Mouse (Mus musculus): ENCODE results near the gene Map2k5.

The Map2k5 gene

GRCm38 (mm10) chr9:63183864-63184263 is 193.8 kb downstream of the Map2k5 start:
- Histone ChIP-seq H3K4me3 (replicated peaks; ENCODE audit: low read length) (no peak overlapping the region), H3K36me3 (ENCODE audit: insufficient read depth, low read length) (no peaks in the 10 kb centered on the region), H3K4me1 (replicated peaks; ENCODE audit: low read depth, low read length) (peaks cover 27% of the 10 kb centered on the region), H3K9me3 (ENCODE audit: low read length) (no peaks in the 10 kb centered on the region), H3K27me3 (ENCODE audit: insufficient read depth, low read length) (no peaks in the 10 kb centered on the region; the same call in 1 of the 2 replicates)
- TF ChIP-seq NANOG (IDR thresholded peaks at IDR 0.05; ENCODE audit: borderline replicate concordance, low read length) (no peak), POU5F1 (IDR thresholded peaks at IDR 0.05; ENCODE audit: borderline replicate concordance, low read length) (no peak), CTCF (conservative IDR thresholded peaks at IDR 0.05; ENCODE audit: low read length) (no peak)

GRCm38 (mm10) chr9:63182306-63182960 is 195.3 kb downstream of the Map2k5 start:
- Histone ChIP-seq H3K27me3 (ENCODE audit: insufficient read depth, low read length) (no peaks in the 10 kb centered on the region; the same call in 1 of the 2 replicates), H3K4me3 (replicated peaks; ENCODE audit: low read length) (peak overlapping the region; percentile 48), H3K9me3 (ENCODE audit: low read length) (no peaks in the 10 kb centered on the region), H3K4me1 (replicated peaks; ENCODE audit: low read depth, low read length) (peaks cover 23% of the 10 kb centered on the region), H3K36me3 (ENCODE audit: insufficient read depth, low read length) (no peaks in the 10 kb centered on the region)
- TF ChIP-seq NANOG (IDR thresholded peaks at IDR 0.05; ENCODE audit: borderline replicate concordance, low read length) (no peak), POU5F1 (IDR thresholded peaks at IDR 0.05; ENCODE audit: borderline replicate concordance, low read length) (no peak), CTCF (conservative IDR thresholded peaks at IDR 0.05; ENCODE audit: low read length) (no peak)

- peaks cover 19% of the 10 kb centered on the region for H3K4me1 ChIP-seq (replicated peaks; ENCODE audit: low read depth, low read length)
- no peaks in the 10 kb centered on the region; the same call in 1 of the 2 replicates for H3K27me3 ChIP-seq (ENCODE audit: insufficient read depth, low read length)
- peak overlapping the region; percentile 48 for H3K4me3 ChIP-seq (replicated peaks; ENCODE audit: low read length)
- H3K9me3 ChIP-seq (ENCODE audit: low read length): no peaks in the 10 kb centered on the region
- no peak for TF ChIP-seq CTCF (conservative IDR thresholded peaks at IDR 0.05; ENCODE audit: low read length)
- TF ChIP-seq POU5F1 (IDR thresholded peaks at IDR 0.05; ENCODE audit: borderline replicate concordance, low read length): no peak
- no peak for TF ChIP-seq NANOG (IDR thresholded peaks at IDR 0.05; ENCODE audit: borderline replicate concordance, low read length)
- no peaks in the 10 kb centered on the region for H3K36me3 ChIP-seq (ENCODE audit: insufficient read depth, low read length)
These were observed 196.1 kb downstream of the Map2k5 start for GRCm38 (mm10) chr9:63181337-63182178.

GRCm38 (mm10) chr9:63178296-63178695 is 199.4 kb downstream of the Map2k5 start:
- no peaks in the 10 kb centered on the region for H3K36me3 ChIP-seq (ENCODE audit: insufficient read depth, low read length)
- no peak overlapping the region for H3K4me3 ChIP-seq (replicated peaks; ENCODE audit: low read length)
- TF ChIP-seq POU5F1 (IDR thresholded peaks at IDR 0.05; ENCODE audit: borderline replicate concordance, low read length): no peak
- no peak for TF ChIP-seq CTCF (conservative IDR thresholded peaks at IDR 0.05; ENCODE audit: low read length)
- TF ChIP-seq NANOG (IDR thresholded peaks at IDR 0.05; ENCODE audit: borderline replicate concordance, low read length): no peak
- H3K27me3 ChIP-seq (ENCODE audit: insufficient read depth, low read length): no peaks in the 10 kb centered on the region
- peaks cover 19% of the 10 kb centered on the region for H3K4me1 ChIP-seq (replicated peaks; ENCODE audit: low read depth, low read length)
- H3K9me3 ChIP-seq (ENCODE audit: low read length): no peaks in the 10 kb centered on the region

GRCm38 (mm10) chr9:63174001-63174721 is 203.5 kb downstream of the Map2k5 start:
- Histone ChIP-seq H3K27me3 (ENCODE audit: insufficient read depth, low read length) (no peaks in the 10 kb centered on the region), H3K9me3 (ENCODE audit: low read length) (no peaks in the 10 kb centered on the region), H3K36me3 (ENCODE audit: insufficient read depth, low read length) (no peaks in the 10 kb centered on the region), H3K4me1 (replicated peaks; ENCODE audit: low read depth, low read length) (no peaks in the 10 kb centered on the region), H3K4me3 (replicated peaks; ENCODE audit: low read length) (no peak overlapping the region)
- TF ChIP-seq CTCF (conservative IDR thresholded peaks at IDR 0.05; ENCODE audit: low read length) (no peak), POU5F1 (IDR thresholded peaks at IDR 0.05; ENCODE audit: borderline replicate concordance, low read length) (no peak), NANOG (IDR thresholded peaks at IDR 0.05; ENCODE audit: borderline replicate concordance, low read length) (no peak)

- Histone ChIP-seq H3K36me3 (ENCODE audit: insufficient read depth, low read length) (no peaks in the 10 kb centered on the region), H3K9me3 (ENCODE audit: low read length) (no peaks in the 10 kb centered on the region), H3K4me3 (replicated peaks; ENCODE audit: low read length) (no peak overlapping the region), H3K27me3 (ENCODE audit: insufficient read depth, low read length) (no peaks in the 10 kb centered on the region), H3K4me1 (replicated peaks; ENCODE audit: low read depth, low read length) (no peaks in the 10 kb centered on the region)
- TF ChIP-seq POU5F1 (IDR thresholded peaks at IDR 0.05; ENCODE audit: borderline replicate concordance, low read length): no peak
- no peak for TF ChIP-seq NANOG (IDR thresholded peaks at IDR 0.05; ENCODE audit: borderline replicate concordance, low read length)
- TF ChIP-seq CTCF (conservative IDR thresholded peaks at IDR 0.05; ENCODE audit: low read length): no peak
These were observed 205.8 kb downstream of the Map2k5 start for GRCm38 (mm10) chr9:63171951-63172350.

GRCm38 (mm10) chr9:63169127-63169526 is 208.6 kb downstream of the Map2k5 start:
- Histone ChIP-seq H3K4me3 (replicated peaks; ENCODE audit: low read length) (no peak overlapping the region), H3K27me3 (ENCODE audit: insufficient read depth, low read length) (no peaks in the 10 kb centered on the region), H3K4me1 (replicated peaks; ENCODE audit: low read depth, low read length) (peaks cover 2% of the 10 kb centered on the region; the same call in 1 of the 2 replicates), H3K9me3 (ENCODE audit: low read length) (no peaks in the 10 kb centered on the region), H3K36me3 (ENCODE audit: insufficient read depth, low read length) (no peaks in the 10 kb centered on the region)
- no peak for TF ChIP-seq NANOG (IDR thresholded peaks at IDR 0.05; ENCODE audit: borderline replicate concordance, low read length)
- peak; percentile 52 for TF ChIP-seq CTCF (conservative IDR thresholded peaks at IDR 0.05; ENCODE audit: low read length)

GRCm38 (mm10) chr9:63165070-63165469 is 212.6 kb downstream of the Map2k5 start:
- no peak for TF ChIP-seq CTCF (conservative IDR thresholded peaks at IDR 0.05; ENCODE audit: low read length)
- no peak for TF ChIP-seq NANOG (IDR thresholded peaks at IDR 0.05; ENCODE audit: borderline replicate concordance, low read length)
- no peak for TF ChIP-seq POU5F1 (IDR thresholded peaks at IDR 0.05; ENCODE audit: borderline replicate concordance, low read length)
- Histone ChIP-seq H3K4me1 (replicated peaks; ENCODE audit: low read depth, low read length) (peaks cover 21% of the 10 kb centered on the region), H3K4me3 (replicated peaks; ENCODE audit: low read length) (no peak overlapping the region), H3K27me3 (ENCODE audit: insufficient read depth, low read length) (peaks cover 3% of the 10 kb centered on the region; the same call in 1 of the 2 replicates), H3K36me3 (ENCODE audit: insufficient read depth, low read length) (no peaks in the 10 kb centered on the region), H3K9me3 (ENCODE audit: low read length) (no peaks in the 10 kb centered on the region)
